Mouse (Mus musculus): ENCODE data around the gene Clk4. TPM values are rescaled to one million over a fixed set of nuclear protein-coding genes. Genes with fewer than 3 reads are reported as not detected.

Clk4 gene
- polyA plus RNA-seq, 1 experiment from 2014 or later = 100 TPM

- Histone ChIP-seq H3K4me3 (no peak overlapping the region), H3K4me1 (0 out of 2 replicates have a peak, but pooled peaks cover 5% of the 10 kb centered on the region), H3K9me3 (replicated peaks) (no peaks in the 10 kb centered on the region), H3K27ac (replicated peaks) (no peak overlapping the region), H3K36me3 (no peaks in the 10 kb centered on the region), H3K27me3 (ENCODE audit: low read depth, poor library complexity, severe bottlenecking) (no peaks in the 10 kb centered on the region)
- WGBS = 74% methylated on average over 6 of the region's 6 CpGs
- no peak for DNase-seq (ENCODE audit: low spot score)
These were observed 65.4 kb downstream of the Clk4 start for GRCm38 (mm10) chr11:51326908-51327307.

GRCm38 (mm10) chr11:51328387-51328942 lies 66.9 kb downstream of the Clk4 start:
- DNase-seq (ENCODE audit: low spot score) = no peak
- Histone ChIP-seq H3K4me3 (no peak overlapping the region), H3K36me3 (no peaks in the 10 kb centered on the region), H3K4me1 (0 out of 2 replicates have a peak, but pooled peaks cover 5% of the 10 kb centered on the region), H3K9me3 (replicated peaks) (no peaks in the 10 kb centered on the region), H3K27ac (replicated peaks) (no peak overlapping the region), H3K27me3 (ENCODE audit: low read depth, poor library complexity, severe bottlenecking) (no peaks in the 10 kb centered on the region)
- WGBS = 92% methylated on average over 12 of the region's 12 CpGs

- Histone ChIP-seq H3K27me3 (ENCODE audit: low read depth, poor library complexity, severe bottlenecking) (no peaks in the 10 kb centered on the region), H3K9me3 (replicated peaks) (no peaks in the 10 kb centered on the region), H3K27ac (replicated peaks) (no peak overlapping the region), H3K36me3 (no peaks in the 10 kb centered on the region), H3K4me3 (no peak overlapping the region), H3K4me1 (0 out of 2 replicates have a peak, but pooled peaks cover 5% of the 10 kb centered on the region)
- no peak for DNase-seq (ENCODE audit: low spot score)
- 83% methylated on average over 11 of the region's 11 CpGs for WGBS
These were observed 68.5 kb downstream of the Clk4 start for GRCm38 (mm10) chr11:51329837-51330714.

Other genes with a start within 250 kb of the Clk4 start
- not detected in 2 replicates for gene Olfr54, start 247.5 kb upstream of the Clk4 start, polyA plus RNA-seq (2016; fragmentation: Nextera tagmentation; extraction: Ambion mirVana)
- gene Olfr1375, start 213.6 kb upstream of the Clk4 start, polyA plus RNA-seq (2016; fragmentation: Nextera tagmentation; extraction: Ambion mirVana) = not detected in 2 replicates
- gene Zfp354a, start 202.5 kb upstream of the Clk4 start, polyA plus RNA-seq (2016; fragmentation: Nextera tagmentation; extraction: Ambion mirVana) = 10.2 and 10.8 TPM in 2 replicates
- not detected in 2 replicates for gene Gm12569, start 41.3 kb upstream of the Clk4 start, polyA plus RNA-seq (2016; fragmentation: Nextera tagmentation; extraction: Ambion mirVana)
- gene BC049762, start 1.3 kb downstream of the Clk4 start, polyA plus RNA-seq (2016; fragmentation: Nextera tagmentation; extraction: Ambion mirVana) = 0.22 and 0.73 TPM in 2 replicates
- 8.0 and 10.9 TPM in 2 replicates for gene Col23a1, start 28.2 kb downstream of the Clk4 start, polyA plus RNA-seq (2016; fragmentation: Nextera tagmentation; extraction: Ambion mirVana)

All from midbrain, embryonic 10.5 days (tissue).